Mouse (Mus musculus) ES-CJ7 (cell line): ENCODE results near the gene Trim69.

Source experiments
- DNase-seq: peaks from one replicate; pipeline ENCODE4 v3.0.0; 2011; ENCODE audit warnings: low read depth, low spot score

Trim69 gene

DNA sequence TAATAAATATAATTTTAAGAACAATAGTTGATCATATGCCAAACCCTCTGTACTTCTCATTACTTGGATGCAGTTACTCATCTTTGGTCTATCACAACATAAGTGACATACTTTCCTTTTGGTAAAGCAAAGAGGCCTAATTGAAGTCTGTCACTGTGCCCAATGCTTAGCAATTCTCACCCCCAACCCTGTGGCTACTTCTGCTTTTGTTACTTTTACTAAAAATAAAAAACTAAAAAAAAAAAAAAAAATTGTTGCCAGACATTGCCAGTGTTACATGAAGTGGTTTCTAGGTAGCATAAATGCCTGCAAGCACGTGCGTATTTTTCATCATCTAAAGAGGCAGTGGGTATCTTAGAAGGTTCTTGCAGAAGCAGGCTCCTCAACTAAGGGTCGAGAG, 7.7 kb upstream of the Trim69 start:
- DNase-seq, result no peak

DNA sequence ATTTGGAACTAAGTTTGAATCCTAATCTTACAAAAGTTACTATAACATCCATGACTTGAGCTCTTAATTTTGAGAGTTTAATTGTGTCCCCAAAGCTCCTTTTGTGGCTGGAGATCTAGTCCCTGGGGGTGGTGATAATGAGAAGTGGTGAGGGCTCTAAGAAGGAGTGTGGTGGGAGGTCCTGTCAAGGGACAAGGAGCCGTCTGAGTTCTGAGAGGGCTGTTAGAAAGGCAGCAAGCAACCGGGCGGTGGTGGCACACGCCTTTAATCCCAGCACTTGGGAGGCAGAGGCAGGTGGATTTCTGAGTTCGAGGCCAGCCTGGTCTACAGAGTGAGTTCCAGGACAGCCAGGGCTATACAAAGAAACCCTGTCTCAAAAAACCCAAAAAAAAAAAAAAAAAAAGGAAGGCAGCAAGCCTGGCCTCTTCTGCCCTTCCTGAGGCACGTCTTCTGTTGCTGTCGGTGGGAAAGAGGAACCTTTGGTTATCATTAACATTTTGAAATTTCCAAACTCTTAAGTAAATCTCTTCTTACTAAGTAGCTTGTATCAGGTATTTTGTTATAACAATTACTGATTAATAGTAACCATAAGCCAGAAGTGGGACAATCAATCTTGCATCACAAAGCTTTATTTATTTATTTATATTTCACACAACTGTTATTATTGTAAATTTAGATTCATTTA, 6.7 kb upstream of the Trim69 start:
- no peak for DNase-seq

DNA sequence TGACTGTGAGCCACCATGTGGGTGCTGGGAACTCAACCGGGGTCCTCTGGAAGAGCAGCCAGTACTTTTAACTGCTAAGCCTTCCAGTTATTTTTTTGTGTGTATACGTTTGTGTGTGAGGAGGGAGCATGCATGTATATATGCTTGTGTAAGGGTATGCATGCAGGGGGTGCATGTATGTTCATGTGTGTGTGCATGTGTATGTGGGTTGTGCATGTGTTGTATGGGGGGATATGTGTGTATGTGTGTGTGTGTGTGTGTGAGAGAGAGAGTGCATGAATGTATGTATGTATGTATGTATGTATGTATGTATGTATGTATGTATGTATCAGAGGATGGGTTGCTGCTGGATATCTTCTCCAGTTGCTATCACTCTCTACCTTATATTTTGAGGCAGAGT, 6.0 kb upstream of the Trim69 start:
- no peak for DNase-seq

DNA sequence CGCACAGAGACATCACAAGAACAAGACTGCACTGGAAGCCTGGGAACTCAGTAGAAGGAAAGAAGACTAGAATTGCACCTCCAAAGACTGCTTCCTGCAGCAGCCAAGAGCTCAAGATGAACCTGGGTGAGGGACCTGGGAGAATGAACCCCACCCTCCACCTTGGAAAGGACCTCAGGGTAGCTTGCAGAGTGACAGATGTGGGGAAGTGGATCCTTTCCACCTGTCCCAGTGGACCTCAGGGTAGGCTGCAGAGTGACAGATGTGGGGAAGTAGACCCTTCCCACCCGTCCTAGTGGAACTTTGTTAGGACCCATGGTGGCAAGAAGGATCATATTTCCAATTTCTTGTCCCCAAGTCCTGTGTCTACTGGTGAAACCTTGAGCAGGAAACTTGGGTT, 5.2 kb upstream of the Trim69 start:
- no peak for DNase-seq

DNA sequence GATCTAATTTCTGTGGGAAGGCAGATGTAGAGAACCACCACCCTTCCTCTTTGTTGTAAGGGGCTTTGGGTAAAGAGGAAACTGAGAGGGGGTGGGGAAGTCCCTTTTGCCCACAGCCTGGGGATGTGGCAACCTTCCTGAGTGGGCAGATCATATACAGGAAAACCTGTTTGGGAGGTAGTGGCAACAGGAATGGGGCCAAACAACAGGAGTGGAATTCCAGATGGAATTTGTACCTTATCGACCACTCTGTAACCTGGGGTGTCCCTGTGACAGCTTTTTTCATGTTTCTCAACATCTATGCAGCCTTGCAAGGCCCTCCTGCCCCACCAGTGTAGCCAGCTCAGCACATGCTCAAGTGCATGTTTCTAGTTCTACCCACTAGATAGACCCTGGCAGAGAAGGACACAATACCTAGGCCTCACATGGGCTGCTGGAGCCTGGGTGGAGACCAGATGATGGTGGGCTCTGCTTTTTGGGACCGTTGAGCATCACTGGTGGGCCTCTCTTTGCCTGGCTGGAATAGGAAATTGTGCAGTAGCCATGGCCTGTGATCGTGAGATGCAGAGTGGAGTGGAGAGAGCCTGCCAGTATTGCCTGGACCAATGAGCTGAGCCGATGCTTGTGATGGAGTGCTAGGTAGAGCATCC, 4.3 kb upstream of the Trim69 start:
- DNase-seq, result no peak

DNA sequence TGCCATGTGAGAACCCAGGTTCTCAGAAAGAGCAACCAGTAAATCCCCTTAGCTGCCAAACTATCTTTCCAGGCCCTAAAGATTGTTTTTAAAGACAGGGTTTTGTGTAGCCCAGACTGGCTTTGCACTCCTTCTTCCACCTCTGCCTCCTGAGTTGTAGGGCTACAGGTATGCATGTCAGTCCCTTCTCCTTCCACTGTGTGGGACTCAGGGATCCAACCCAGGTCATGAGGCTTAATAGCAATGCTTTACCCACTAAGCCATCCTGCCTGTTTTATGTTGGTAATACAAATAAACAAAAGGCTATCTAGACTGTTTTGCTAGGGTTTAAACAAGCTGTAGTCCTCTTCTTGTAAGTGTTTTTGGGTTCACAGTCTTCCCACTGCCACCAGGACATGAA, 2.9 kb upstream of the Trim69 start:
- DNase-seq, result no peak

DNA sequence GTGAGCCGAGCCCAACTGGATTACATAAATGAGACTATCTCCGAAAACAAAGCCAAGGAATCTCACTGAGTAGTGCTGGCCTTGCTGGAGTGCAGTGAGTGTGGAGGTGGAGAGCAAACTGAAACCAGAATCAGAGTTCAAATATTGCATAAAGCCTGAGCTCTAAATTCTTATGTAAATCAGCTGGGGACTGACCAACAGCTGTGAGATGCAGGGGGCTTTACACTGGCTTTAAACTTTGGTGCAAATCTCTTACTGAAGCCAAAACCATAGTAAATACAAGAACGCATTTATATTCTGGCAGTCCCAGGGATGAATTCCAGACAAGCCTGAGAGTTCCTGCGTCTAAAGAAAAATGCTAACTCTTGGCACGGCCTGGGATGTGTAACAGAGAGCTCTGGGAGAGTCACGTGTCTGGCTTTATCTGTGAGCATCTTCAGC, 2.1 kb upstream of the Trim69 start:
- DNase-seq, result no peak

DNA sequence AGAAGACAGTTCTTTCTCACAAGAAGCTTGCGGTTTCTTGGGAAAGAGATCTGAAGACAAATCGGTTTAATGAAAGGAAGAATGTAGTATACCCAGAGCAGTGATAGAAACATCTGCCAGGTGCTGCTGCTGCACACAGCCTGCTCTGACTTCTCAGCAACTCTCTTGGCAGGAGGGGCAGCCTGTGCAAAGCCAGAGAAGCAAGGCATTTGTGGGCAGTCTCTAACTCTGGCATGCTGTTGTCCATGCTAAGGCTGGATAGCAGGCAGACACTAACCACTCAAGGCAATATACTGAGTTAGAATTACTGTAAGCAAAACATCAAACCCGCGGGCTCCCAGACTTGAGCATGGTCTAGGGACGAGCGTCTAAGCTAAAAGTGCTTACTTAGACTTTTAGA, 833 bp upstream of the Trim69 start:
- no peak for DNase-seq

DNA sequence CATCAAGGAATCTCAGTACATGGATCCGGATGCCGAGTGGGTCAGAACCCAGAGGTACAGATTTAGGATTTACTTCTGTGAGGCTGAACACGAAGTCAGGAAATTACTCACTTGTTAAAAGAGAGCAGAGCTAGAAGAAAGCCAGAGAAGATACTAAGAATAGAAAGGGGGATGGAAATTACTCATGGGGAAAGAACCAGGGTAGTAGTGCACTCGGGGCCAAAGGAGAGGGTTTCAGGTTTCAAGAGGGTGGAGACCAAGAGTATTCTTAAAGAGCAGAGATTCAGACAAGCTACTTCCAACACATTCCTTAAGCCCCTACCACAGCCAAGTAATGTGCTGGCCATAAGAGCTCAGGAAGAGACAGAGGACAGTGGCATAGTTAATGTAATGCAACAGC, 1.0 kb downstream of the Trim69 start:
- peak; percentile 46 for DNase-seq

DNA sequence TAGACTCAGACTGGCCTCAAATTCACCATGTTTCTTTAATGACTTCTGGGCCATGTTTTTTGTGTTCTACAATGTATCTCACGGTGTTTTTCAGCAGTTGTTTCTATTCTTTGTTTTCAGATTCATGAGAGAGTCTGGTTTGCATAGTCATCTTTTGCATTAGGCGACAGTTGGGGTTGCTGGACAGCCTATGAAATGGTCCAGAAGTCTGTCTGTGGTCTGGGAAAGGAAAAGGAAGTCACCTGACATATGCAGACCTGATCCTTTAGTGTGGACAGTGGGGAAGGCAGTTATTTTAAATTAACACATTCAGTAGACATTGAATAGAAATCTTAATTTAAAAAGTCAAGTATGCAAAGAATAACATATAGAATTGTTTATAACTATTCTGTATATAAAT, 2.0 kb downstream of the Trim69 start:
- DNase-seq, result no peak

DNA sequence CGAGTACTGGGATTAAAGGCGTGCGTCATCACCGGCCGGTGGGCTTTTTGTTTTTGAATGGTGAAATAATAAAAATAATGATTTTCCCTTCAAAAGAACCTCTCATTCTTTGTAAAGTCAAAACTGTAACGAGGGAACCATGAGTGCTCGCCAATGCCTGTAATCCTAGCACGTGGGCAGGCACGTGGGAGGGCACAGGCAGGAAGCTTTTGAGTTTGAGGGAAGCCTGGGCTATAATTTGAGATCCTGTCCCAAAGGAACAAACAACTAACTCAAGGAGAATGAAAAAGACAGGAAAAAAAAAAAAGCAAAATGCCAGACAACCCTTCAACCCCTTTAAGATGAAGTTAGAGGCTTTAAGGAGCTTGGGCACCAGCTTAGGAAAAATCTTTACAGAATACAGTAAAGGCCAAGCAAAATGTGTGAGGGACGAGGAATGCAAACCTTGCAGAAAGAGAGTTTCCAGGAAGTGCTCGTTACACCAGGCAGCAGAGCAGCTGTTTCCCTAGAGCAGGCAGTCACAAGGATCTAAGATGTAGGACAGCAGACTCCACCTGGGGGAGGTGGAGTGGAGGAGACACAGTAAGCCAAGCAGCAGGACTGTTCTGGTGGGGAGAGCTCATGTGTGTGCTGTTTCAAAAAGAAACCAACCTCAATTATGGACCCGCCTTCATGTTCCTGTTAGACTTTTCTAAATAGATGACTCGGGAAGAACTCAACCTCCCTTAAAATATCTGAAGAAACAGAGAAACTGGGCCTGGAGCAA, 3.1 kb downstream of the Trim69 start:
- no peak for DNase-seq

DNA sequence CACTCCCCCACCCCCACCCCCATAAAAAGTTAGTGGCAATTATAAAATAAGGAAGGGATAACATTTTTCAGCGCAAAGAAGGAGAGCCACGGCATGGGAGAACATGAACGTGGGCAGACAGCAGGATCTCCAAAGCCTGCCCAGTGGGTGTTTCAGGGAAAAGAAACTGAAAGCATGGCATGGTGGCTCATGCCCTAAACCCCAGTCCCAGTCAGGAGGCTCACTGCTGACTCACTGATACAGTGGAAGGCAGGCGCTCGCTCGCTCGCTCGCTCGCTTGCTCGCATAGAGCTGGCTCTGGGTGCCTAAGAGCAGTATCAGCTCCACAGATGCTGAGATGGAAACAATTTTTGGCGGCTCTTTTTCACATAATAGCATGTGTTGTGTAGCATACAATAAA, 3.8 kb downstream of the Trim69 start:
- DNase-seq, result no peak

DNA sequence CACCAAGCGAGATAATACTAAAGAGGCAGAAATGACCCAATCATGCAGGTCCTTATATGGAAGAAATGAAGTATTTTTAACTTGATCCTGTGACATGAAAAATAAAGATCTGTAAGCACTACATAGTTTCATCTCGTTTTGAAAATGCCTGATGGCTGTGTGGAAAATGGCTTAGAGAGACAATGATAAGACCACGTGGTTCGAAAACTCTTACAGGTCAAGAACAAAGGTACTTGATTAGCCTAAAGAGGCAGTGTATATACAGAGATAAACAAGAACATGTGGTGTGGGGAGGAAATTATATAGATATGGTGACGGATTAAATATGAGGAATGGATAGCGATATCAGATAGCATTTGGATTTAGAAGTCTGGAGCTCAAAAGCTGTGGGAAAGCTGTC, 10.8 kb downstream of the Trim69 start:
- DNase-seq, result no peak

DNA sequence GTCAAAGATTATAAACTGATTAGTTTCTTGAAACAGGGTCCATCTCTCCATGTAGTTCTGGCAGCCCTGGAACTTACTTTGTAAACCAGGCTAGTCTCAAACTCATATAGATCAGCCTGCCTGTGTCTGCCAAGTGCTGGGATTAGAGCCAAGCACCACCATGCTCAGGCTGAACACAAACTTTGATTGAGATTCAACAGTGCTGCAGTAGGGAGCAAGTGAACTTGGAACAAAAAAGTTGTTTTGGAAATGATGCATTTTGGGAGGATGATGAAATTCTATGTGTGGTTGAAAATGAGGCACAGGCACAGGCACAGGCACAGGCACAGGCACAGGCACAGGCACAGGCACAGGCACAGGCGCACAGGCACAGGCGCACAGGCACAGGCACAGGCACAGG, 11.7 kb downstream of the Trim69 start:
- DNase-seq, result no peak

DNA sequence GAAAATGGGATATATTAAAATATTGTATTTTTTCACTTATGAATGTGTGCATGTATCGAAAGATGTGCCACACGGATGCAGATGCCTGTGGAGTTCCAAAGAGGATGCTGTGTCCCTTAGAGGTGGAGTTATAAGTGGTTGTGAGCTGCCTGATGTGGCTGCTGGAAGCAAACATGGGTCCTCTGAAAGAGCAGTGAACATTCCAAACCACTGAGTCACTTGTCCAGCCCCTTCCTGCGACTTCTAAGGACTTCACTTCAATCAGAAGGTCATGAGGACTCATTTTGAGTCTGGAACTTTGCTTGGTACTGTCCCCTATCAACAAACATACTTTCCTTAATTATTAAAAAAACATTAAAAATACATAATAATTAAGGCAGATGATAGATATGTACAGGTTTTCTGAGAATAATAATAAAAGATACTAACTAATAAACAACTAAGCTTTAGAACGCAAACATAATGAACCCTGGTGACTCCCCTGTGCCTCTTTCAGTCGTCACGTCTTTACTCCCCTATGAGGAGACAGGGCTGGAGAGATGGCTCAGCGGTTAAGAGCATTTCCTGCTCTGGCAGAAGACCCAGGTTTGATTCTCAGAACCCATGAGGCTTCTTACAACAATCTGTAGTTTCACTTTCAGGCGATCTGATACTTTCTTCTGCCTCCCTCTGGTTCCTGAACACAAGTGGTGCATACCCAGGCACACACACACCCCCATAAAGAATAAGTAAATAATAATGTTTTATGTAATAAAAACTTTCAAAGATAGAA, 19.7 kb downstream of the Trim69 start:
- DNase-seq, result no peak

DNA sequence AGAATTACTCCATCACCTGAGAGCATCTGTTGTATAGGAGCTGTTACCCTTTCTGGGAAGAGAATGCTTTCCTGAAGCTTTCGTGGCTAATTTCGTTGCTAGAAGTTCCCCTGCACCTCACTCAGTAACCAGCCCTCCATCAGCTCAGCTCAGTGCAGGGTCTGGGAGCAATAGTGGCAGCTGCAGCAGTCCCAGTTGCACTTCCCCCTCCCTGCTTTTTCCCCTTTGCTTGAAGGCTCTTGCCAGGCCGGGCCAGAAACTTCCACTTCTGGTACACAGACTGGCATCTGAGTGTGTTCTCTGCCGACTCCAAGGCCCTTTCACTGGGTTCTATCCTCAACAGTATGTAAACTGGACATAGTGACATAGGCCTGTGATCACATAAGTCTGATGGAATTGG, 24.6 kb downstream of the Trim69 start:
- no peak for DNase-seq

DNA sequence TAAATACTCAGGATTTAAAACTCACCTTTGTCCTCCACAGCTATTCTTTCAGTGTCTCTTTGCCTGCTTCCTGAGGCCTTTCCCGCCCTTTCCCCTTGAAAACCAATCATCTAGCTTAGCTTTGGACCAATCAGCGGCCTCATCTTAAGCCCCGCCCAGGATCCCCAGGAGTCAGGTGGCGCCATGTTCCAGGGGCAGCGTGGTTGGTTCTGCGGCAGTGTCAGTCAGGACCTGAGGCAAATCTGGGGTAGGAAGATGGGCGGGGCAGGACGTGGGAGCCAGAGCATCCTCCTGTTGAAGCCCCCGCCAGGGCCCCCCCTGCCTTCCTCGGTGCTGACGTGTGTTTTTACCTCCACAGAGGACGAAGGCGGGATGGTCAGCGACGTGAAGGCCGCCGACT, 25.6 kb downstream of the Trim69 start, which contains the start of the genes Patl2 and Terb2:
Patl2 (minus strand) TSS at position 84 of the 400 bp plus-strand sequence.
Terb2 (plus strand) TSS at position 167 of the 400 bp plus-strand sequence.
- DNase-seq, result peak; percentile 83

DNA sequence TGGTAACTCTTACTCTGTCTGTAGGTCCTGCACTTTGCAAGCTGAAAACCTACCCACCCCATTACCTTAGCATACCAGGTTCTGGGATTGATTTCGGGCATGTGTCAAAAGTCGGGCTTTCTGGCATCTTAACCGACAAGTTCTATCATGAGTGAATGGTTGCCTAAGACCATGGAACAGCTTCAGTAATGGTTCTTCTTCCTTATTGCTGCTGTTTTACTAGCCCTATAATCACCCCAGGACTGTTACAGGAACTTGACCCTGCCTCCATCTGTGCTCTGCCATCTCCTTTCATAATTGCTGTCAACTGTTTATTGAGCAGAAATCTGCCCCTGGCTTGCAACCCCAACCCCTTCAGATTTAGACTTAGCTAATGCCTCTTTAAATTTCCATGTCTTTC, 26.3 kb downstream of the Trim69 start:
- no peak for DNase-seq

DNA sequence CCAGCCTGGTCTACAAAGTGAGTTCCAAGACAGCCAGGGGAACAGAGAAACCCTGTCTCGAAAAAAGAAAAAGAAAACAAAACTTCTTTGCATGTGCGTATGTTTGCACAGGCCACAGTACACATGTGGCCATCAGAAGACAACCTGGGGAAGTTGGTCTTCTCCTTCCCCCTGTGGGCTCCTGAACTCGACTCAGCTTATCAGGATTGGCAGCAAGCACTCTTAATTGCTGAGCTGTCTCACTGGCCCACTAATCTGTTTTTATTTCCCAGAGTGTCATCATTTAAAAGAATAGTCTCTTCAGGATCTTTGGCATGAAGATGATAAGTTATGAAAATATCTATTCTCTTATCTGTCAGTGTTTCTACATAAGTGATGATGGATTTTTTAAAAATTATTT, 31.3 kb downstream of the Trim69 start:
- DNase-seq, result no peak

DNA sequence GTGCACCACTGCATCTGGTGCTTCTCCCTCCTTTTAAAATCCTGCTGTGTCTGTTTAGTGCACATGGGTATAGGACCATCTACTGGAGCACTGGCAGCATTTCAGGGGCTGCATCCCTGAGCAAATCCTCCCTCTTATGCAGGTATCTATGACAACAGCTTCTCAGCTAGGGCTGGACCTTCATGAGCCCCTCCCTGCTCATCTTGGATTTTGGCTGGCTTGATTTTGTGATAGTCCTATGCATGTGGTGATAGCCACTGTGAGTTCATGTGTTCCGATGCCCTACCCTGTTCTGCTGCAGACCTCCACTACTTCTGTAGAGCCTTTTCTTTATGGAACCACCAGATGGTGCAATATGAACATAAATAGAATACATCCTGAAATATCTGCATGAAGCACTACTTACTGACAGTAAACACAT, 34.0 kb downstream of the Trim69 start:
- peak; percentile 29 for DNase-seq

DNA sequence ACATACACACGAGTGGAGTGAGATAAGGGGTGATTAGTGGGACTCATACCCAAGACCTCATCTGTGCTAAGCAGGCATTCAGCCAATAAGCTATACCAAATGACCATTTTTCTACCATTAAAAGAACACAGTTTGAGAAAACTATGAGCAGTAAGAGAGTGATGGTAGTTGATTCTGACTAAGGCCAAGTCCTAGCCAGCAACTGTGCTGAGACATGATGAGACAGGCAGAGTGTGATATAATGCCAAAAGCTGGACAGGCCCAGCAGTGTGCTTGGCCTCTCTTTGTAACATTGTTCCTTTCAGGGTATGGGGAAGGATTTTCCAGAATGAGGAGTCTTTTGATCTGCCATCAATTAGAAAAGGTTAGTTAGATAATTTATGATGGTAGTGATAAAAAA, 41.0 kb downstream of the Trim69 start:
- no peak for DNase-seq
